Mouse (Mus musculus): Measurements from ENCODE around the gene A230072I06Rik.

- TF ChIP-seq CTCF (IDR thresholded peaks at IDR 0.05; ENCODE audit: low read depth, low read length) (no peak), POLR2A (IDR thresholded peaks at IDR 0.05; ENCODE audit: borderline replicate concordance, low read depth, low read length) (no peak)
Observed at GRCm38 (mm10) chr8:12261556-12261955, 17.1 kb upstream of the A230072I06Rik start.

Data from bone marrow macrophage, adult 2 months (primary cell).